Comparison of ENCODE assay signal across 11 mouse cellular contexts in genomic region chr16:43500132-43500853, GRCm38 (mm10).
DNase-seq lines count a peak whose midpoint lies in the region; ATAC-seq and TF ChIP-seq lines count a peak whose summit lies in the region.
"Had no signal": no experiment of that assay in that cellular context is flagged by ENCODE, and none has a peak within 500 bp of the region (broad histone marks: within the 10 kb centered on the region; RNA-seq: fewer than 3 reads in every experiment).

No protein-coding gene starts in this region.

- H3K9ac ChIP-seq in heart, adult 2 months (ENCODE audit: low read depth, low read length), result no peak overlapping the region
- H3K9ac ChIP-seq in heart, embryonic 16.5 days (ENCODE audit: low read length), result 0 out of 2 replicates have a peak overlapping the region, but pooled peaks have one; percentile 5

- TF ChIP-seq EP300 in heart, adult 2 months (IDR thresholded peaks at IDR 0.05; ENCODE audit: insufficient read depth, low read depth, low read length), result 0 out of 2 replicates have a peak, but pooled peaks have one; percentile 18

- peaks cover 21% of the 10 kb centered on the region for H3K4me1 ChIP-seq in heart, adult 2 months (ENCODE audit: control insufficient read depth, insufficient read depth, low read length)
- H3K4me1 ChIP-seq in heart, embryonic 10.5 days, result peaks cover 21% of the 10 kb centered on the region
- peaks cover 28% of the 10 kb centered on the region for H3K4me1 ChIP-seq in heart, embryonic 16.5 days (ENCODE audit: control insufficient read depth, insufficient read depth, low read length)
- no peaks in the 10 kb centered on the region for H3K4me1 ChIP-seq in thymus, adult 2 months (replicated peaks; ENCODE audit: control insufficient read depth, insufficient read depth, low read length)

- DNase-seq in adrenal gland, postnatal 10 days, result peak; percentile 42
- no peak for DNase-seq in adrenal gland, adult 18-20 months (ENCODE audit: low spot score in 2 of 2)
- peak; percentile 50 to 68 for DNase-seq in heart, adult 2 months
- DNase-seq in heart, embryonic 10.5 days (ENCODE audit: low spot score), result no peak
- DNase-seq in A20 (ENCODE audit: low read depth, low spot score), result peak; percentile 64
- no peak for DNase-seq in thymus, adult 2 months
- no peak for DNase-seq in neural tube, embryonic 10.5 days (ENCODE audit: extremely low spot score, low spot score)
- DNase-seq: embryo, embryonic 11 days; thymus, postnatal 36 days had no signal

- TF ChIP-seq POLR2A in heart, adult 2 months (IDR thresholded peaks at IDR 0.05; ENCODE audit: insufficient read depth, low read depth, low read length), result no peak
- TF ChIP-seq POLR2A in thymus, adult 2 months (IDR thresholded peaks at IDR 0.05; ENCODE audit: control insufficient read depth, extremely low read depth, insufficient read depth, low read length, poor library complexity), result no peak

- peaks cover 3% of the 10 kb centered on the region; the same call in 1 of the 2 replicates for H3K79me2 ChIP-seq in heart, adult 2 months (replicated peaks; ENCODE audit: control insufficient read depth, insufficient read depth, low read length)

- intact Hi-C loops in heart, adult 2 months (cut with DNase I), result loop anchor here (5.0 to 10.0 kb wide), 2 partner anchors 33 to 75 kb away; no protein-coding TSS in a partner anchor

- H3K4me2 ChIP-seq in heart, embryonic 16.5 days (ENCODE audit: low read depth, low read length), result no peak overlapping the region

- peak overlapping the region; percentile 51 for H3K27ac ChIP-seq in heart, adult 2 months
- H3K27ac ChIP-seq in heart, embryonic 10.5 days, result no peak overlapping the region
- H3K27ac ChIP-seq in heart, embryonic 16.5 days (ENCODE audit: low read length), result peak overlapping the region; percentile 65
- H3K27ac ChIP-seq in thymus, adult 2 months (ENCODE audit: control insufficient read depth, insufficient read depth, low read length), result no peak overlapping the region

- ATAC-seq in heart, embryonic 16.5 days (replicated peaks; ENCODE audit: extremely low read depth, insufficient read depth, low FRiP score), result no peak; the same call in 1 of the 2 replicates
- ATAC-seq: inflammation-experienced regulatory T-cells, adult 6 months had no signal

- no peak overlapping the region for H3K4me3 ChIP-seq in heart, adult 2 months
- H3K4me3 ChIP-seq in heart, embryonic 10.5 days, result no peak overlapping the region
- H3K4me3 ChIP-seq in heart, embryonic 16.5 days (ENCODE audit: low read length), result no peak overlapping the region
- H3K4me3 ChIP-seq in thymus, adult 2 months (ENCODE audit: control insufficient read depth, insufficient read depth, low read length), result no peak overlapping the region

- no peaks in the 10 kb centered on the region for H3K9me3 ChIP-seq in heart, embryonic 10.5 days
- no peaks in the 10 kb centered on the region for H3K9me3 ChIP-seq in heart, embryonic 16.5 days (replicated peaks; ENCODE audit: control insufficient read depth, low read length)

- peaks cover 39% of the 10 kb centered on the region for H3K36me3 ChIP-seq in heart, adult 2 months (ENCODE audit: control insufficient read depth, insufficient read depth, low read length)
- H3K36me3 ChIP-seq in heart, embryonic 10.5 days, result no peaks in the 10 kb centered on the region
- H3K36me3 ChIP-seq in heart, embryonic 16.5 days (ENCODE audit: control insufficient read depth, insufficient read depth), result no peaks in the 10 kb centered on the region
- H3K36me3 ChIP-seq in thymus, adult 2 months (ENCODE audit: control insufficient read depth, insufficient read depth, low read length), result no peaks in the 10 kb centered on the region

- peak; percentile 58 for TF ChIP-seq CTCF in heart, adult 2 months (IDR thresholded peaks at IDR 0.05)
- no peak for TF ChIP-seq CTCF in thymus, adult 2 months (IDR thresholded peaks at IDR 0.05; ENCODE audit: borderline replicate concordance, control insufficient read depth, extremely low read depth, insufficient read depth, low read length, poor library complexity)

- no peaks in the 10 kb centered on the region for H3K27me3 ChIP-seq in heart, adult 2 months (ENCODE audit: control insufficient read depth, insufficient read depth, low read length)
- H3K27me3 ChIP-seq in heart, embryonic 10.5 days (ENCODE audit: insufficient read depth, poor library complexity, severe bottlenecking), result no peaks in the 10 kb centered on the region
- no peaks in the 10 kb centered on the region for H3K27me3 ChIP-seq in heart, embryonic 16.5 days (ENCODE audit: control insufficient read depth, insufficient read depth, low read length)
- H3K27me3 ChIP-seq in thymus, adult 2 months (ENCODE audit: control insufficient read depth, insufficient read depth, low read length), result no peaks in the 10 kb centered on the region

- whole genome bisulfite sequencing in heart, adult 2 months, result 50% methylated on average over 8 of the region's 8 CpGs
- 86% methylated on average over 8 of the region's 8 CpGs for WGBS in heart, embryonic 10.5 days
- WGBS in heart, embryonic 16.5 days, result 59% methylated on average over 8 of the region's 8 CpGs
- WGBS in thymus, adult 2 months, result 94% methylated on average over 8 of the region's 8 CpGs

Comparison
In these comparisons a context has a peak if more than half of its experiments do, and no peak if none do; other contexts are left out.
1. DNase-seq: peak in adrenal gland, postnatal 10 days (single experiment), heart, adult 2 months (2 of 2) and A20 (single experiment); none in adrenal gland, adult 18-20 months (0 of 2), heart, embryonic 10.5 days (single experiment), thymus, adult 2 months (single experiment) and neural tube, embryonic 10.5 days (single experiment).
2. H3K27ac ChIP-seq: peak in heart, adult 2 months (single experiment) and heart, embryonic 16.5 days (single experiment); none in heart, embryonic 10.5 days (single experiment) and thymus, adult 2 months (single experiment).